Mouse (Mus musculus) erythroid progenitor cell, adult 5-6 weeks (primary cell): Measurements from ENCODE around the gene Tpd52l1. TPM values are rescaled to one million over a fixed set of nuclear protein-coding genes. Genes with fewer than 3 reads are reported as not detected.
"Not testable (repeated sequence)": the region's sequence is repeated elsewhere in the genome, so short reads cannot be mapped to it uniquely, and the experiment has no call there.

ENCODE experiments used
- ATAC-seq: replicated peaks from 2 replicates; pipeline ENCODE4 v1.8.0; 2016; ENCODE audit warnings: moderate number of reproducible peaks, mild to moderate bottlenecking, moderate TSS enrichment, inconsistent platforms; ENCODE audit not compliant: poor library complexity, low FRiP score, severe bottlenecking
- total RNA-seq, 2 experiments: library from RNA; stranded (forward) in 1 of 2; stranded (reverse) in 1 of 2; fragments of 150-400 nt in 1 of 2; fragments of 186-747, 209-891 nt in 1 of 2; gene quantifications; 2 replicates each; pipeline versions ENCODE4 v1.2.3 to v1.2.4; 2015 to 2017; ENCODE audit warnings: low replicate concordance in 2 of 2

Gene Tpd52l1
- total RNA-seq (2015; ENCODE audit: low replicate concordance) (4.7 TPM in 1 of 2 replicates, not detected in the other), total RNA-seq (2017; ENCODE audit: low replicate concordance) (not detected in 2 replicates)

DNA sequence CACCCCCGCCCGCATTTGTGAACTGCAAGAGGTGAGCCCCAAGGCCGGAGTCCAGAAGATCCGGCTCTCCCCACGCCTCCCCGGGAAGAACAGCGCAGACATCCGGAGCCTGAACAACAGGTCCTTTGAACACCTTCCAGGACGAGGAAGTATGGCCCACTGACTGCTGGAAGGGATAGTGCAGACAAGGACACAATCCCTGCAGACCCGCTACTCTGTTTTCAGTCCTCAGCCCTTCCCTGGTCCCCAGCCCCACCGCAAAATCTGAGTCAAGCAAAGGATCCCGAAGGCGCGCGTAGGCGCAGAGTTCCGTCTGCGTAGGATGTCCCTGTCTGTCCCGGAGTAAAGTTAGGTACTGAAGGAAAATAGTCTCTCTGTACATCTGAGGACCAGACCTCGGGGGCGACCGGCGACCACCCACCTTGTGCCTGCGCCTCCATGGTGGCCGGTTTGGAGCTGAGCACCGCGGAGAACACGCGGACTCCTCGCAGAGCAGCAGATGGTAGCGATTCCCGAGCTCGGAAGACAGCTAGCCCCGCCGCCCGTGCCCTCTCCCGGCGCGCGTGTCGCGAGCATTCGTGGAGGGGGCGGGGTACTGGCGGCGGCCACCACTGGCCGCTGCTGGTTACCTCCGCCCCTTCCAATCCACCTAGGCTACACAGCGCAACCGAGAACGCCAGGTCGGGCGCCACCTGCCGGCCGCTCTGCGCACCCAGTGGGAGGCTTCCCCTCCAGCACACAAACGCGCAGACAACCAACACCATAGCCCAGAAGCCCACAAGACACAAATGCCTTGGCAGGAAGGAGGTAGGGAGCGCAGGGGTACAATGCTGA, at the start of gene Tpd52l1:
Gene Tpd52l1, minus strand, starts transcription at position 668 of the 834 bp plus-strand sequence.
- ATAC-seq: no peak

DNA sequence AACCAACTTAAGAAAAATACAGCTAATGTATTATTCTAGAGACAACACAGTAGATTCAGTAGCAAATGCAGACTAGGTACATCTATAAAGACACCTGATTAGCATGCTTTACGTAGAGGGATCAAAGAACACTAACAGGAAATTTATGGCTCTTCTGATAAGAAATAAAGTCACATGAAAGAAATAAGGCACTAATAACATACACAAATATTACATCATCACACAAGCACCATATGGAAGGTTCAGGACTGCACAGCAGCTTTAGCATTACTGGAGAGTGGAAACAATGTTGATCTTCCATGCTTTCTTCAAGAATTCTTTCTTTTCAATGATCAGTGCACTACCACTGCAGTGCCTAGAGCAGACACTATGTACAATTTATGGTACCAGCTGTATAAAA, 48.5 kb upstream of the Tpd52l1 start:
- ATAC-seq: no peak

DNA sequence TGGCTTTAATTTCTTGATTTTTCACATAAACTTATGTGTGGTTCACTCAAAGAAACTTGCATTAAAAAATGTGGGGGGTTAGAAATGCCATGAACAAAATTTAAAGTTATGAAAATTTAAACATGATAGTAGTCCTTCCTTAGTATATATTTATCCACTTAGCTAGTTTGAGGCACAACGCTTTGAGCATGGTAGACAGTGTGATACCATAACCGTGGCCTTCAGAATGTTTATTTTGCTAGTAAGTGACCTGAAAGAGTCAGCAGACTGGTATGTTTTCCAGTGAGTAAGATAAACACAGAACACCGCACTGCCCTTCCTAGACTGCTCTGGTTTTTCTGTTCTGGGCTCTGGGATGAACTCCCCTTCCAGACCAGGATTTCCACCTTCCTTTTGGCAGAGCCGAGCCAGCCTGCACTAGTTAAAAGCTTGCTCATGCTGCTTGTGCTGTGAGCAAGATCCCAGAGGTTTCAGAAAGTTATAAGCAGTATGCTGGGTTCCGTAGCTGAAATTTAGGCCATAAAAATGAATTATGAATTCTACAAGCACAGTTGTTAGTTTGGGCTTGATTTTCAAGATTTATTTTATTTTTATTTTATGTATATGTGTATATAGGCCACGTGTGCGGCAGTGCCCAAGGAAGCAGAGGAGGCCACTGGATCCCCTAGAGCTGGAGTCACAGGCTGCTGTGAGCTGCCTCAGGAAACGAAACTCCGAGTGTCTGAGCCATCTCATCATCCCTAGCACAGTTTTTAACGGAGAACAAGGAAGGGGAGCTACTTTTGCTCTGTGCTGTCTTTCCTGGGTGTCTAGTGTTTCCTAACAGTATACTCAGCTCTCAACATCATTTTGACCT, 21.5 kb upstream of the Tpd52l1 start:
- no peak for ATAC-seq

DNA sequence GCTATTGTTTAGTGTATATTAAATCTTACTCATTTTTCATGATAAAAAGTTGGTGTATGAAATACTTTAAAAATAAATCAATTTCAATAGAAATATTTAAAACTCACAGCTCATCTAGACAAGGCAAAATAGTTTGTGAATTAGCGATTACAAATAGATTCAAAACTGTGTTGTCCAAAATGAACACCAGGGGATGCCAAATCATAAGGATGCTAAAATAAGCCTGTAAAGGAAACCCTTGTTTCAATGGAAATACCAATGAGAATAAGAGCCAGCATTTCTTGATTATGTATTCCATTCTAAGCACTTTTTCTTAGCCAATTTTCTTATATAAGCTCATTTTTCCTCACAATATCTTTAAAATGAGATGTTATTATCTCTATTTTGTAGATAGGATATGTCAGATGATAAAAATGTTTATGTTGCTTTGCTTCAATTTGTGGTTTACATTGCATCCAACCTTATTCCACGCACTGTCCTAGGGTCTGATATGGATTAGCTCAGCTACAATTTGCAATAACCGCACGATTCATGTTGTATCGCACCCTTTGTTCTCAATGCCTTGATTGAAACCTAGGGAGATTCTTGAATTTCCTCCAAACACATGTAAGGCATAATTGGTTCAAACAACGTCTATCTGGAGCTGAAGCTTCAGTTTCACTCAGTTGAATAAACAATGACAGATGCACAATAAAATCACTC, 20.2 kb upstream of the Tpd52l1 start:
- no peak for ATAC-seq

DNA sequence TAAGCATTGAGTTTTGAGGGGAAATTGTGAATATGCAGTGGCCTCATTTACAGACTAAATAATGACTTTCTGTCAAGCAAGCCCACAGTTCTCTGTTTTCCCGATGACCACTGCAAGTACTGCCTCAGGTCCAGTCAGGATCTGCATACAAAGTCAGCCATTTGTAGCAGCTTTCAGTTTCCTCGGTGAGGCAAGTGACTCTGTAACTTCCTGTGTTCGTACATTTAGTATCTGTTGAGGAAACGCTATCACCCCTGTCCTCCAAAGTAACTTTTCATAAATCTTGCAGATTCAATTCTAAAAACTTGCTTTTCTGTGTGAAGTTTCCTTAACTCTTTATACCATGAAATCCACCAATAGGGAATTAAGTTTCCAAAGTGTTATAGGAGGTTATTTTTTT, 19.7 kb upstream of the Tpd52l1 start:
- ATAC-seq: no peak

DNA sequence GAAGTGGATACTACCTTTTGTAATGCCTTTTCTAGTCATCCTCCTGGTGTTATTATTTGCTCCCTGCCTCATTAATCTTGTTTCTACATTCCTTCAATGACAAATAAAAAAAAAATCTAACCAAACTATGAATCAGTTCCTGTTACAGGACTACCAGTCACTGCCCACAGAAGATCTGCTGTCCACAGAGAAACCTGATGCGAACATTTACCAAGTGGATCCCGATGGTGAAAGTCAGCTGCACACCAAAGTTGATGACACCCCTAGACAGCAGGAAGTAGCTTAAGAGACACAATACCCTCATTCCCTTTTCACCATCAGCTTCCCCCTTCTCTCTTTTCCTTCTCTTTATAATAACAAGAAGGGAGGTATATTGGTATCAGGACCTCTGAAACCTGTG, 17.3 kb upstream of the Tpd52l1 start:
- ATAC-seq: no peak

DNA sequence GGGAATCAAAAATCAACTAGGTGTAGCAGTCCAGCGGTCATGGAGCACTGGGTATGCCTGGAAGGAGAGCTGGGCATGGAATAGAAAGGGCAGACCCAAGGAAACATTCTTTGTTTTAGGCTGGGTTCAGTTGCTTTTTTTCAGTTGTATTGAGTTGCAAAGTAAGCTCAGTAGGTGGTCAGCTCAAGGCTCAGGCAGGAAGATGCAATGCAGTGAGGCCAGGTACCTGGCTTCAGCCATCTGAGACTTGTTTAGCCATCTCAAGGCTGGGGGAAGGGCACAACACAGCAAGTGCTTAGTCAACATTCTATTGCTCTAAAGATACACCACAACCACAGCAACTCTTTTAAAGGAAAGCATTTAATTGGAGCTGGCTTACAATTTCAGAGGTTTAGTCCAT, 11.0 kb upstream of the Tpd52l1 start:
- no peak for ATAC-seq

DNA sequence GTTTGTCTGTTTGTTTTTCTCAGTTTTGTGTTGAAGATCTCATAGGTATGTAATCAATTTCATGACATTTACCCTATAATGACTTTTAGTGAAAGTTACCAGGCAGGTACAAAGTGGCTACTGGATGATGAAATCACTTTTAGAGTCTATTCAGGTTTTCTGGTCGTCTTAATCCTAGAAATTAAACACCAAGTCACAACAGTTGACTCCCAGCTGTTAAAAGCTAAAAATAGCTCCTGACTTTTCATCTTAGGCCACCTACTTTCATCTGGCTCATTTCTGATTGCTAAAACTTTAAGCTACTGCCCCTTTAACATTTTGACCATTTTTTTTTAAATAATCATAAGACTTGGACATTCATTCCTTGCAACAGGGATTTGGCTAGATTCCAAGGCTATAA, 1.3 kb upstream of the Tpd52l1 start:
- ATAC-seq: no peak

DNA sequence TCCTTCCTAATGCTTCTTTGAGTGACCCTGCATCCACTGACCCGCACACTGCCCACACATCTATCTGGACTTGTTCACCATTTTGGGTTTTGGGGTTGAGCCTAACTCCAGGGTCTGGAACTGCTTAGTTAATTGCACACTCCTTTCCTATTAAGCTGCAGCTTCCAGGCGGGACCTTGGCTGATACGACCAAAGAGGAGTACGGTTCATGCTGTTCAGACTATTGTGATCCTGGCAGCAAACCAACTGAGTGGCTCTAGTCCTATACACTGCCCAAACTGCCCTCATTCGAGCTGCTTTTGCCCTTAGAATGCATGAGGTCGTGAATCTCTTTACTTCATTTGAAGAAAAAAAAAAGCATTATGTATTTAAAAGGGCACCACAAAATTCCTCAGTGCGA, 1.6 kb downstream of the Tpd52l1 start:
- ATAC-seq: no peak

DNA sequence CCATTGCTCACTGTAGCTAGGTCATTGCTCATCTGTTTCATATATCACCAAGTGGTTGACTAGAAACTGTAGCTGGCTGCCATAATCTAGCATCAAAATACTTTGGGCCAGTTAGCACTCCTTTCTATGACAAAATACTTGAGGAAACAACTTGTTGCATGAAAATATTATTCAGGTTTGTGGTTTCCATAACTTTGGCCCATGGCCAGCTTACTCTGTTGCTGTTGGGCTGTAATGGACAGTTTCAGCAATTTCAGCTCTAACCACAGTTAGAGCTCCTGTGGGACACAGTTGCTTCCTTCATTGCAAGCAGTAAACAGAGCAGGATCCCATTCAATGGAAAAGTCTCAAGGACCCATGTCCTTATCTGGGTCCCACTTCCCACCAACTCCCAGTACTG, 4.3 kb downstream of the Tpd52l1 start:
- no peak for ATAC-seq

DNA sequence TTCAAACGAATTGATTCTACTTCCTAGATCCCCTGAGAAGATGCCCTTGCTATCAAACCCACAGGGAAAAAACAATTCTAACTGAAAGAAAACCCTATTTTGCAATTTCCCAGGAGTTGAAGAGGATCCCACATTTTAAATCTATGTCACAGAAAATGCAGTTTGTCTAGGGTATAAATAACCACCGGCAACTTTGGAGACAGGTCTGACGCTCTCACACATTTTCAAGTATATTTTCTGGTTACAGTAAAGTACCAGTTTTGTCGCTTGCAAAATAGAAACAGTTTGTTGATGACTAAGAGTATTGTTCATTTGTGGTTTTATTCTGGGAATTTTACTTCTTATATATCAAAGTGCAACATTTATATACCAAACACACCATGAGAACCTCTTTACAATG, 9.7 kb downstream of the Tpd52l1 start:
- ATAC-seq: no peak

DNA sequence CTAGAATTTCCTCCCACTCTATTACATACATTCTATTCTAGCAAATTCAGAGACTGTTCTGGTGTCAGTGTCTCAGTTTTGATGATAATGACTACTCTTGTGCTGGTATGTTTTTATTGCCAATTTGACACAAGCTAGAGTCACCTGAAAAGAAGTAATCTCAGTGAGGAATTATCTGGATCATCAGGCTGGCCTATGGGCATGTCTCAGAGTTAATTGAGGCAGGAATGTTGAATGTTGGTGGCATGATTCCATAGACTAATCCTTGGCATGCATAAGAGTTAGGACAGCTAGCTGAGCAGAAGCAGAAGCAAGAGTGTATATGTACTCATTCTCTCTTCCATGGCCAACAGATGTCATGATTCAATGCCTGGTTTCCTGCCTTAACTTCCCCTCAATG, 27.8 kb downstream of the Tpd52l1 start:
- no peak for ATAC-seq

DNA sequence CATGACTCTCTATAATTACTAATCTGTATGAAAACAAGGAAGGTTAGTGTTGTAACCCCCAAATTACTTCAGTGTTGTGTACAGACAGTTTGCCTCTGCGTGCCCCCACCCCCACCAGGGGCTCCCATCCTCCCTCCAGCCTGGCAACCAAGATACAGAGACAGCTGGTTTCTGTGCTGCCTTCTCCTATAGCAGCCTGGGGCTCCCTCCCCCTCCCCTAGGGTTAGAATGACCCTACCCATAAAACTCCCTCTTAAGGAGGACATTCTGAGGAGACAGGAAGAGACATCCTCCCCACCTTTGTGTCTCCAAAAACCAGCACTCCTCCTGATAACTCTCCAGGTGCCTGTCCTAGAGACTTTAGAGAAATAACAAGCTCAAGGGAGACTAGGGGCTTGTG, 52.8 kb downstream of the Tpd52l1 start:
- ATAC-seq: no peak

DNA sequence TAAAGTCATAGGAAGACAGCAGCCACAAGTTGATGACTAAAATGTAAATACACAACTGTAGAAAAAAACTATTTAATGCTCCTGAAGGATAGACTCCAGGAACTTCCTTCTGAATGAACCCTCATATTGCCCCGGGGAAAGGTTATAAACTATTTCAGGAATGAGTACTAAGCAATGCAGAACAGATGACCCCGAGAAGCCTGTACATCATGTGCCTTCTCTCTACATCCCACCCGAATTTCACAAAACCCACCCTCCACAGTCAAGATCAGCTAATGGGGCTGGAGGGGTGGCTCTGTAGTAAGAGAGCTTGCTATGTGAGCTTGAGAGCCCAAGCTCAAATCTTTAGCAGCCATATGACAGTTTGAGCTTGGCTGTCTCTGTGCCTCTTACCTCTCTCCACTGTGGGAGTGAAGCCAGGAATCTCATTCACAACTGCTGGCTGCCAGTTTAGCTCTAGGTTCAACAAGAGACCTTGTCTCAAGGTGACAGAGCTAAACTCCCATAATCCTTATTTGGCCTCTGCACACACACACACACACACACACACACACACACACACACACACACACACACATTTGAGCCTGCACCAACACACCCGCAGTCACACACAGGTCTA, 54.9 kb downstream of the Tpd52l1 start:
- ATAC-seq: no peak

DNA sequence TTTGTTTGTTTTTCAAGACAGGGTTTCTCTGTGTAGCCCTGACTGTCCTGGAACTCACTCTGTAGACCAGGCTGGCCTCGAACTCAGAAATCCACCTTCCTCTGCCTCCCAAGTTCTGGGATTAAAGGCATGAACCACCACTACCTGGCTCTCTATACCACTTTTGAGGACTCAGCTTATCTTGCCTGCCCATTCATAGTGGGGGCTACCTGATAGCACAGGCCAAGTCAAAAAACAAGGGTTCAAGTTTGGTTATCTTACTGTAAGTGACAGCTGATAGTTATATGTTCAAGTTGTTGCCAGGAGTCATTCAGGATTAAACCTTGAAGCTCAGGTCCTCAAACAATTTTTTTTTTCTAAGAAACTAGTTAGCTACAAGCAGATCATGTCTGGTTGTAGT, 57.2 kb downstream of the Tpd52l1 start:
- not testable (repeated sequence) for ATAC-seq

DNA sequence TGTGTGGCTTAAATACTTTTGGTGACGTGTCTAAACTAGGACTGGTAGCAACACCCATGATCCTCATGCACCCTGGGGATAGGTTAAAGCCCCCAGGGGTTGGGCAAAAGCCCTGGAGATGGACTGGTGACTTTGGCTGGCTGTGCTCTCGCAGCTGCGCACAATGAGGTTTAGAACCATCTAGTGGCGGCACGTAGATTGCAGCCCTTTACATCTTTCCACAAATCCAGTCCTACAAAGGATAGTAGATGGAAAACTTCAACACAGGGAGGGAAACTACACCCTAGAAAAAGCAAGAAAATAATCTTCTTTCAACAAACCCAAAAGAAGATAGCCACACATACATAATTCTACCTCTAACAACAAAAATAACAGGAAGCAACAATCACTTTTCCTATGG, 75.6 kb downstream of the Tpd52l1 start:
- ATAC-seq: not testable (repeated sequence)

DNA sequence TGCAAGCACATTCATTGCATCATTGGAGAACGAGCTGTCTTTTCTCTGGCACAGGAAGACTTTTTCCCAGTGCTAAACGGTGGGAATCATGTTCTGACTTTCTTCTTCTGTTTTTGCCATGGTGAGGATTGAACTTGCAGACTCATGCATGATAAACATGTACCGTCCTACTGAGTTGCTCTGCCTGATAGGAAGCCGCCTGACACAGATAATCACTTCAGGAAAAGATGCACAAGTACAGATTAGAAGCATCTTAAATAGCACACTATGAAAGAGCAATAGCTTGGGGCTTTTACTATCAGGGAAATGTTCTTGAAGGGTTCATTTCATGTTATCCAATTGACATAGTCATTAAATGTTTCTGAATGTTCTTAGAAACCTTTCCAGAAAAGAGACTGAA, 86.0 kb downstream of the Tpd52l1 start:
- ATAC-seq: no peak

DNA sequence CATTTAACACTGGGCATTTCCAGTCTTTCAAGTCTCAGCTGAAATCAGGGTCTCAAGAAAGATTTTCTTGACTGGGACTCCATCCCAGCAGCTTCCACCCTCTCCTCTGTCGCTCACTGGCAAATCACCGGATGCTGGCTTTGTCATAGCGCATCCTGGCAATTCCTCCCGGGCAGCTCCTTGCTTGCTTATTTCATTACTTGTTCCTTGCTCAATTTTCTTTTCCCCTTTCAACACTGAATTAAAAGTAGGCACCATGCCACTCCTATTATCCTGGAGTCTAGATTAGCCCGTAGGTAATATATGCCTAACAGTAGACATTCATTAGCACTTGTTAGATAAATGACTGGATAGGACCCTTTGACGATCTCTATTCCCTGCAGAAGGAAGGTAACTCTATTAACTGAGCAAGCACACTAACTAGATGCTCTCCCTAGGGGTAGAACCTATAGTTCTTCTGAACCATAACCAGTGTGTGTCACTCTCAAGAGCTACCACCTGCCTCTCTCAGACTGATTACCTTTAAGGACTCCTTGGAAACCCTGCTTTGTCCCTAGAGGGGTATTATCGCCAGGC, 90.8 kb downstream of the Tpd52l1 start:
- no peak for ATAC-seq

DNA sequence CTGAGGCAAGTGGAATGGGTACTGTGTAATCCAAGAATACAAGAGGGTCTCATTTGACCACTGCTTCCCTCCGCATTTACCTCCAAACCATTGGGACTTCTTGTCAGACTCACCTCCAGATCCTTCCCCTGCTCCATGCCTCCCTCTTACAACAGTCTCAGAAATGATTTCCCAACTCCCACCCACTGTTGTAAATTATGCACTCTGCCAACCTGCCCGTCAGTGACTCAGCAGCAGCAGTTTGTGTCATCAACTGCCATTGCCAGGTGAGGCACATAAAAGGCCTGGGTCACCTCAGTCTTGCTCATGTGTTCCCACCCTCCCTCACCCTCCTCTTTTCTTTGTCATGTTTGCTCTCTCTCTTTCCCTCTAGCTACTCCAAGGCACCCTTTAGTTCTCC, 91.6 kb downstream of the Tpd52l1 start:
- no peak for ATAC-seq
